Mouse (Mus musculus): ENCODE results near the gene Kctd13. TPM values are rescaled to one million over a fixed set of nuclear protein-coding genes. Genes with fewer than 3 reads are reported as not detected.
A peak's percentile ranks its signal among the peaks of the same experiment; 100 is the strongest.
"Not testable (repeated sequence)": the region's sequence is repeated elsewhere in the genome, so short reads cannot be mapped to it uniquely, and the experiment has no call there.

The Kctd13 gene
- polyA plus RNA-seq, 1 experiment from 2014 or later, result 62.1 TPM

- ATAC-seq (ENCODE audit: low FRiP score, low read depth), result no peak
- H3K27me3 ChIP-seq (replicated peaks), result no peaks in the 10 kb centered on the region
- no peaks in the 10 kb centered on the region for H3K9me3 ChIP-seq
- no peaks in the 10 kb centered on the region for H3K4me1 ChIP-seq
- no peak overlapping the region for H3K9ac ChIP-seq
- no peak overlapping the region for H3K27ac ChIP-seq
- H3K4me3 ChIP-seq, result no peak overlapping the region
- 94% methylated on average over 3 of the region's 3 CpGs for WGBS
- H3K4me2 ChIP-seq (replicated peaks), result no peak overlapping the region
- H3K36me3 ChIP-seq, result no peaks in the 10 kb centered on the region
Observed at GRCm38 (mm10) chr7:126914844-126915243, 13.8 kb upstream of the Kctd13 start.

- not testable (repeated sequence) for ATAC-seq (ENCODE audit: low FRiP score, low read depth); H3K27me3 ChIP-seq (replicated peaks); H3K9ac ChIP-seq; H3K27ac ChIP-seq; H3K36me3 ChIP-seq; H3K9me3 ChIP-seq; H3K4me3 ChIP-seq; H3K4me2 ChIP-seq (replicated peaks)
- H3K4me1 ChIP-seq, result peaks cover 16% of the 10 kb centered on the region
- 23% methylated on average over 4 of the region's 4 CpGs for WGBS
Observed at GRCm38 (mm10) chr7:126918356-126918755, 10.3 kb upstream of the Kctd13 start.

GRCm38 (mm10) chr7:126919973-126920372 lies 8.7 kb upstream of the Kctd13 start:
- H3K9ac ChIP-seq, result no peak overlapping the region
- no peak overlapping the region for H3K4me3 ChIP-seq
- no peaks in the 10 kb centered on the region for H3K36me3 ChIP-seq
- H3K4me2 ChIP-seq (replicated peaks), result no peak overlapping the region
- no peaks in the 10 kb centered on the region for H3K9me3 ChIP-seq
- H3K4me1 ChIP-seq, result peaks cover 16% of the 10 kb centered on the region
- ATAC-seq (ENCODE audit: low FRiP score, low read depth), result no peak
- WGBS, result 89% methylated on average over 4 of the region's 4 CpGs
- H3K27me3 ChIP-seq (replicated peaks), result no peaks in the 10 kb centered on the region
- H3K27ac ChIP-seq, result no peak overlapping the region

- no peak for ATAC-seq (ENCODE audit: low FRiP score, low read depth)
- Histone ChIP-seq H3K36me3 (no peaks in the 10 kb centered on the region), H3K4me2 (replicated peaks) (no peak overlapping the region), H3K9ac (no peak overlapping the region), H3K4me3 (no peak overlapping the region), H3K4me1 (peaks cover 16% of the 10 kb centered on the region), H3K27ac (no peak overlapping the region), H3K9me3 (no peaks in the 10 kb centered on the region), H3K27me3 (replicated peaks) (no peaks in the 10 kb centered on the region)
- 64% methylated on average over 2 of the region's 2 CpGs for WGBS
Observed at GRCm38 (mm10) chr7:126921563-126921962, 7.1 kb upstream of the Kctd13 start.

- WGBS, result 34% methylated on average over 5 of the region's 5 CpGs
- Histone ChIP-seq H3K9ac (peak within 1 kb of the TSS; percentile 35; the same call in 1 of the 2 replicates), H3K9me3 (no peaks in the 10 kb centered on the region), H3K36me3 (no peaks in the 10 kb centered on the region), H3K4me3 (no peak within 1 kb of the TSS), H3K4me1 (peaks cover 16% of the 10 kb centered on the region), H3K27ac (no peak within 1 kb of the TSS), H3K27me3 (replicated peaks) (no peaks in the 10 kb centered on the region), H3K4me2 (replicated peaks) (peak within 1 kb of the TSS; percentile 22)
- ATAC-seq (ENCODE audit: low FRiP score, low read depth), result 0 out of 2 replicates have a peak, but pooled peaks have one; percentile 61
Observed at GRCm38 (mm10) chr7:126922624-126923060, 6.0 kb upstream of the Kctd13 start, which contains the start of gene Tmem219. TSS of gene Tmem219 (minus strand) at chr7:126922917.

GRCm38 (mm10) chr7:126923999-126924398 lies 4.7 kb upstream of the Kctd13 start:
- no peak overlapping the region for H3K9ac ChIP-seq

GRCm38 (mm10) chr7:126926299-126926698 lies 2.4 kb upstream of the Kctd13 start:
- H3K36me3 ChIP-seq, result peaks cover 8% of the 10 kb centered on the region; the same call in 1 of the 2 replicates
- WGBS, result 63% methylated on average over 3 of the region's 3 CpGs
- no peaks in the 10 kb centered on the region for H3K27me3 ChIP-seq (replicated peaks)
- no peak for ATAC-seq (ENCODE audit: low FRiP score, low read depth)
- H3K27ac ChIP-seq, result no peak overlapping the region
- H3K9me3 ChIP-seq, result no peaks in the 10 kb centered on the region
- no peak overlapping the region for H3K4me3 ChIP-seq
- H3K4me1 ChIP-seq, result peaks cover 24% of the 10 kb centered on the region
- H3K9ac ChIP-seq, result no peak overlapping the region
- no peak overlapping the region for H3K4me2 ChIP-seq (replicated peaks)

More at GRCm38 (mm10) chr7:126923999-126924398, 4.7 kb upstream of the Kctd13 start:
- Histone ChIP-seq H3K27ac (no peak overlapping the region), H3K4me2 (replicated peaks) (no peak overlapping the region), H3K4me3 (no peak overlapping the region), H3K27me3 (replicated peaks) (no peaks in the 10 kb centered on the region), H3K36me3 (no peaks in the 10 kb centered on the region), H3K4me1 (peaks cover 16% of the 10 kb centered on the region), H3K9me3 (no peaks in the 10 kb centered on the region)
- 34% methylated on average over 5 of the region's 5 CpGs for WGBS
- ATAC-seq (ENCODE audit: low FRiP score, low read depth), result no peak

- peaks cover 14% of the 10 kb centered on the region for H3K36me3 ChIP-seq
- H3K27me3 ChIP-seq (replicated peaks), result no peaks in the 10 kb centered on the region
- WGBS, result under 1% methylated on average over 27 of the region's 27 CpGs
- peaks cover 14% of the 10 kb centered on the region for H3K4me1 ChIP-seq
- H3K27ac ChIP-seq, result peak overlapping the region; percentile 43; the same call in 1 of the 2 replicates
- H3K9me3 ChIP-seq, result no peaks in the 10 kb centered on the region
- peak overlapping the region; percentile 87 for H3K4me3 ChIP-seq
- H3K4me2 ChIP-seq (replicated peaks), result peak overlapping the region; percentile 83
- peak; percentile 68 for ATAC-seq (ENCODE audit: low FRiP score, low read depth)
- peak overlapping the region; percentile 83 for H3K9ac ChIP-seq
Observed at GRCm38 (mm10) chr7:126929046-126929445, 367 bp downstream of the Kctd13 start.

- Histone ChIP-seq H3K9ac (no peak overlapping the region), H3K27me3 (replicated peaks) (no peaks in the 10 kb centered on the region), H3K4me3 (no peak overlapping the region), H3K9me3 (no peaks in the 10 kb centered on the region), H3K4me1 (peaks cover 14% of the 10 kb centered on the region), H3K4me2 (replicated peaks) (no peak overlapping the region), H3K36me3 (peaks cover 28% of the 10 kb centered on the region), H3K27ac (no peak overlapping the region)
- WGBS, result 92% methylated on average over 2 of the region's 2 CpGs
- no peak for ATAC-seq (ENCODE audit: low FRiP score, low read depth)
Observed at GRCm38 (mm10) chr7:126932652-126933051, 4.0 kb downstream of the Kctd13 start.

GRCm38 (mm10) chr7:126941171-126941570 lies 12.5 kb downstream of the Kctd13 start:
- 46% methylated on average over 6 of the region's 6 CpGs for WGBS
- no peak overlapping the region for H3K9ac ChIP-seq
- no peaks in the 10 kb centered on the region for H3K4me1 ChIP-seq
- no peaks in the 10 kb centered on the region for H3K27me3 ChIP-seq (replicated peaks)
- ATAC-seq (ENCODE audit: low FRiP score, low read depth), result no peak
- no peaks in the 10 kb centered on the region for H3K9me3 ChIP-seq
- H3K4me2 ChIP-seq (replicated peaks), result no peak overlapping the region
- H3K4me3 ChIP-seq, result no peak overlapping the region
- H3K36me3 ChIP-seq, result peaks cover 44% of the 10 kb centered on the region
- no peak overlapping the region for H3K27ac ChIP-seq

GRCm38 (mm10) chr7:126941801-126942200 lies 13.1 kb downstream of the Kctd13 start:
- no peak overlapping the region for H3K4me3 ChIP-seq
- H3K9ac ChIP-seq, result no peak overlapping the region
- peaks cover 43% of the 10 kb centered on the region for H3K36me3 ChIP-seq
- no peak overlapping the region for H3K4me2 ChIP-seq (replicated peaks)
- no peaks in the 10 kb centered on the region for H3K4me1 ChIP-seq
- 63% methylated on average over 5 of the region's 5 CpGs for WGBS
- no peak overlapping the region for H3K27ac ChIP-seq
- ATAC-seq (ENCODE audit: low FRiP score, low read depth), result no peak
- no peaks in the 10 kb centered on the region for H3K27me3 ChIP-seq (replicated peaks)
- H3K9me3 ChIP-seq, result no peaks in the 10 kb centered on the region

GRCm38 (mm10) chr7:126946530-126946929 lies 17.9 kb downstream of the Kctd13 start:
- Histone ChIP-seq H3K9ac (no peak overlapping the region), H3K4me3 (no peak overlapping the region), H3K36me3 (peaks cover 32% of the 10 kb centered on the region), H3K27ac (no peak overlapping the region), H3K27me3 (replicated peaks) (peaks cover 16% of the 10 kb centered on the region), H3K9me3 (no peaks in the 10 kb centered on the region), H3K4me1 (peaks cover 15% of the 10 kb centered on the region), H3K4me2 (replicated peaks) (no peak overlapping the region)
- WGBS, result 58% methylated on average over 3 of the region's 3 CpGs
- no peak for ATAC-seq (ENCODE audit: low FRiP score, low read depth)

GRCm38 (mm10) chr7:126948626-126949025 lies 19.9 kb downstream of the Kctd13 start:
- H3K4me1 ChIP-seq, result peaks cover 25% of the 10 kb centered on the region
- 76% methylated on average over 9 of the region's 10 CpGs for WGBS
- H3K36me3 ChIP-seq, result peaks cover 18% of the 10 kb centered on the region
- H3K4me3 ChIP-seq, result peak overlapping the region; percentile 50; the same call in 1 of the 2 replicates
- peak overlapping the region; percentile 98 for H3K4me2 ChIP-seq (replicated peaks)
- no peak for ATAC-seq (ENCODE audit: low FRiP score, low read depth)
- no peaks in the 10 kb centered on the region for H3K9me3 ChIP-seq
- 0 out of 2 replicates have a peak overlapping the region, but pooled peaks have one; percentile 67 for H3K9ac ChIP-seq
- peak overlapping the region; percentile 74; the same call in 1 of the 2 replicates for H3K27ac ChIP-seq
- H3K27me3 ChIP-seq (replicated peaks), result peaks cover 17% of the 10 kb centered on the region
